Mouse (Mus musculus): ENCODE results near the gene Gm37596. TPM values are rescaled to one million over a fixed set of nuclear protein-coding genes. Genes with fewer than 3 reads are reported as not detected.
"Not testable (repeated sequence)": the region's sequence is repeated elsewhere in the genome, so short reads cannot be mapped to it uniquely, and the experiment has no call there.

Gene Gm37596
- not detected in 2 replicates for polyA plus RNA-seq (2016; fragmentation: Nextera tagmentation; extraction: Ambion mirVana)

DNA sequence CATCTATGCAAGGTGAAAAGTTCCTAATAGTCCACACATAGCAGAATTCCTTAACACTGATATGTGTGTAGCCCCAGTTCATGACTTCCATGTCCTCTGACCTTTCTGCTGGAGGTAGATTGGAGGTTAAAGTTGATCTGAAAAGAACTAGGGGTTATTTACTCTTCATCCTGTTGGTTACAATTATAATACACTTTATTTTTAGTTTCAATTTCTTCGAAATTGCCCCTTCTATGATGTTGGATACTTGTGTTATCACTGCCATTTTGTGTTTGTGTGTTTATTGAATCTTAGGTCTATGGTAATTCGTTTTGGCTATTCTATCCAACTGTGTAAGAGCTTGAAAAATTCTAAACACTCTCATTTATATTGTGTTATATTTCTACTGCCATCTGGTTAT, at the start of gene Gm37596:
TSS of gene Gm37596 (minus strand) at position 101 of the 400 bp plus-strand sequence.
- ATAC-seq (ENCODE audit: insufficient number of reproducible peaks, insufficient read depth, low FRiP score, low TSS enrichment, low read depth); H3K4me1 ChIP-seq (replicated peaks); H3K9ac ChIP-seq (replicated peaks); H3K27ac ChIP-seq; H3K4me3 ChIP-seq (replicated peaks); H3K4me2 ChIP-seq; H3K27me3 ChIP-seq; H3K9me3 ChIP-seq; H3K36me3 ChIP-seq: not testable (repeated sequence)
- 77% methylated on average over 1 of the region's 2 CpGs for WGBS

DNA sequence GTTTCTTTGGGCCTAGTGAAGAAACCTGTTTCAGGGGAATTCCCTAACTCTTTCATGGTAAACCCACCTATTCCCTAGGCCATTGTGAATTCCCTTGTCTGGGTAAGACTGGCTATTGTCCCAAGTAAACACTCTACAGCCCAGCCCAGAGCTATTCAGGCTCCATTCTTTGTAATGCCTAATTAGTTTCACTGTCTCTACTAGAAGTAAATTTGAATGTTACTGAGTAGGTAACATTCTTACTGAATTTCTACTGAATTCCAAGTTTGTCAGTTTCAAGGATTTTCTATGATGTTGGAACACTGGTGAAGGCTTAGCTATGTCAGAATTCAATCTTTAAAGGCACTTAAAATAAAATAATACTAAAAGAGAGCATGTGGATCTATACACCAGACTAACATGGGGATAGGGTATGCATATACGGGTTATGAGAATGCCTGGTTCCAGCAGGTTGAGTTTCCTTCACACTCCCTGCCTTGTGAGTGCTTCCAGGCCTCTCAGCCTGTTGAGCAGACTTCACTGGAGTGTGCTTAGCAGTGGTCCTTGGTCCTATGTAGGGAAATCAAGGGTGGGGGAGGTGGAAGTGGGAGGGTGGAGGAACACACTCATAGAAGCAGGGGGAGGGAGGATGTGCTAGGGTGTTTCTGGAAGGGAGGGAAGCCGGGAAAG, 16.2 kb upstream of the Gm37596 start:
- not testable (repeated sequence) for H3K4me1 ChIP-seq (replicated peaks); H3K9me3 ChIP-seq; H3K27ac ChIP-seq; ATAC-seq (ENCODE audit: insufficient number of reproducible peaks, insufficient read depth, low FRiP score, low TSS enrichment, low read depth); H3K36me3 ChIP-seq; H3K9ac ChIP-seq (replicated peaks); H3K4me2 ChIP-seq; H3K27me3 ChIP-seq; H3K4me3 ChIP-seq (replicated peaks)
- 85% methylated on average over 2 of the region's 2 CpGs for WGBS

DNA sequence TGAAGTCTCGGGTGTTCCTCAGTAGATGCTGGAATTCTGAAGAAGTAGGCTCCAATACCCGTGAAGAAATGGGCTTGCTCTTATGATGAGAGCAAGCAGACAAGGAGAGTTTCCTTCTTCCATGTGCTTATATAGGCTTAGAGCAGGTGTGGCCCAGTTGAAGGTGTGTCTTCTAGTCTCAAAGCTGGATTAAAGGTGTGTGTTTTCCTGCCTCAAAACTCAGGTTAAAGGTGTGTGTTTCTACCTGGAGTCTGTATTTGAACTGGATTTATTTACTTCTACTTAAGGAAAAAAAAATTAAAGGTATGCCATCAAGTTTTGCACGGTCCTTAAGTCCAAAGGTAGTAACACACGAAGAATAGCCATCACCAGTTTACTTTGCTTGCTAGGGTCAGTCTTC, 16.7 kb downstream of the Gm37596 start, which contains the start of gene Tdpoz1:
TSS of gene Tdpoz1 (minus strand) at position 101 of the 400 bp plus-strand sequence.
- ATAC-seq (ENCODE audit: insufficient number of reproducible peaks, insufficient read depth, low FRiP score, low TSS enrichment, low read depth); H3K4me2 ChIP-seq; H3K9me3 ChIP-seq; H3K36me3 ChIP-seq; H3K9ac ChIP-seq (replicated peaks); H3K27me3 ChIP-seq; H3K4me1 ChIP-seq (replicated peaks); H3K27ac ChIP-seq; H3K4me3 ChIP-seq (replicated peaks): not testable (repeated sequence)
- 93% methylated on average over 3 of the region's 4 CpGs for WGBS

DNA sequence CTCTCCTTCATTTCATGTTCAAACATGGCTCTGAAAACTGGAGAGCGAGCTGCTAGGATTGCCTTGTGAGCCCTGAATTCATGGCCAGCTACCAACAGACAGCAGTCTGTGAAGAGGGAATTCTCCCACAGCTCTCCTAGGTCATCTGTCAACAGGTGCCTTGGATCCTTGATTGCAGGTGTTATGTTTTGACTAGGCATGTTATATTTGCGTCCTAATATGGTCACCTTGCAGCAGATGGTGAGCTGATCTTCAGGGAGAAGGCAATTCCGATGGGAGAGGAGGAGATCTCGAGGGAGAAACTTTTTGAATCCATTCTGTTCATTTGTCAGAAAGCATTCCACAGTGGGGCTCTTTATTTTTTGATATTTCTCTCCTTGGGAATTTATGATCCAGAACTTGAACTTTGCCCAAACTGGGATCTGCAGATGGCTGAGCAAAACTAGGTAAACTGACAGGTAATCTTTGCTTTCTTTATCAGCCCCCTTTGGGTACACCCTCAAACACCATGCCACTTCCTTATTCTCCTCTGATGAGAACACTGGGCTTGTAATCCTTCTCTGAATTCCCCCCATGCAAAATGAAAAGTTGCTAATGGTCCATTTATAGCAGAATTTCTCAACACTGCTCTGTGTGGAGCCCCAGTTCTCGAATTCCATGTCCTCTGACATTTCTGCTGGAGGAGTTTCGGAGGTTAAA, 21.9 kb downstream of the Gm37596 start:
- not testable (repeated sequence) for H3K4me1 ChIP-seq (replicated peaks); H3K36me3 ChIP-seq; H3K27me3 ChIP-seq; H3K4me3 ChIP-seq (replicated peaks); H3K9me3 ChIP-seq; ATAC-seq (ENCODE audit: insufficient number of reproducible peaks, insufficient read depth, low FRiP score, low TSS enrichment, low read depth); H3K9ac ChIP-seq (replicated peaks); H3K4me2 ChIP-seq; H3K27ac ChIP-seq
- 83% methylated on average over 5 of the region's 6 CpGs for WGBS

DNA sequence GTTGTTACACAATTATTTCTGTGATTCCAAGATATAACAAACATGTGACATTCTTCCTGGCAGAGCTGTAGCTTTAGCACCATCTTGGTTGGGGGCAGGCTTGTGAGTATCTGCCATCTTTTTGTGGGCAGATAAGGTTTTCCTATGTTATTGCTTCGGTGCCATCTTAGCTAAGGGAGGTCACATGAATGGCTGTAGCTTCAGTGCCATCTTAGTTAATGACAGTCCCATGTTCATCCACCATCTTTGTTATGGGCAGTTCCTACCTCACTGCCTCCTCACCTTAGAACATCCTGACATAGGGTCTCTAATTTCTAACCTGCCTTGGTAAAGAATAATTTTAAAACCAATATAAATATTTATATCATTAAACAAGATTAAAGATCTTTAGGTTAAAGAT, 38.6 kb downstream of the Gm37596 start:
- whole genome bisulfite sequencing: 90% methylated on average over 1 of the region's 1 CpGs
- Histone ChIP-seq H3K4me2 (no peak overlapping the region), H3K27ac (no peak overlapping the region), H3K4me3 (replicated peaks) (no peak overlapping the region), H3K36me3 (no peaks in the 10 kb centered on the region), H3K9ac (replicated peaks) (no peak overlapping the region), H3K27me3 (no peaks in the 10 kb centered on the region), H3K9me3 (no peaks in the 10 kb centered on the region), H3K4me1 (replicated peaks) (no peaks in the 10 kb centered on the region)
- ATAC-seq (ENCODE audit: insufficient number of reproducible peaks, insufficient read depth, low FRiP score, low TSS enrichment, low read depth): no peak

DNA sequence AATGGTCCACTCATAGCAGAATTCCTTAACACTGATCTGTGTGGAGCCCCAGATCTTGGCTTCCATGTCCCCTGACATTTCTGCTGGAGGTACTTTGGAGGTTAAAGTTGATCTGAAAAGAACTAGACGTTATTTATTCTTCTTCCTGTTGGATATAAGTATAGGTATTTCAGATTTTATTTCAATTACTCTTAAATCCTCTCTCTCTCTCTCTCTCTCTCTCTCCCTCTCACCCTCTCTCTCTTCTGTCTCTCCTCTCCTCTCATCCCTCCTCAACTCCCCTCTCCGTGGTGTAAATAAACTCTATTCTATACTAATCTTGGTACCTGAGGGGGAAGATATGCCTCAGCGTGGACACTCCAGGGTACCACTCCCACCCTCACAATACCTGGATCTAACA, 40.3 kb downstream of the Gm37596 start, which contains the start of gene Tdpoz2:
TSS of gene Tdpoz2 (minus strand) at position 101 of the 400 bp plus-strand sequence.
- Histone ChIP-seq H3K4me2 (no peak within 1 kb of the TSS), H3K27ac (no peak within 1 kb of the TSS), H3K27me3 (no peaks in the 10 kb centered on the region), H3K4me3 (replicated peaks) (no peak within 1 kb of the TSS), H3K9ac (replicated peaks) (no peak within 1 kb of the TSS), H3K9me3 (no peaks in the 10 kb centered on the region), H3K36me3 (no peaks in the 10 kb centered on the region), H3K4me1 (replicated peaks) (no peaks in the 10 kb centered on the region)
- no peak for ATAC-seq (ENCODE audit: insufficient number of reproducible peaks, insufficient read depth, low FRiP score, low TSS enrichment, low read depth)
- WGBS: 83% methylated on average over 3 of the region's 3 CpGs

Other genes starting within 250 kb of the Gm37596 start
- gene Tchhl1, start 224.3 kb downstream of the Gm37596 start, polyA plus RNA-seq (2016; fragmentation: Nextera tagmentation; extraction: Ambion mirVana): not detected in 2 replicates
- gene S100a11, start 172.6 kb downstream of the Gm37596 start, polyA plus RNA-seq (2016; fragmentation: Nextera tagmentation; extraction: Ambion mirVana): 600 and 664 TPM in 2 replicates
- gene S100a10, start 138.0 kb downstream of the Gm37596 start, polyA plus RNA-seq (2016; fragmentation: Nextera tagmentation; extraction: Ambion mirVana): 157 and 183 TPM in 2 replicates
- not detected in 2 replicates for gene Tdpoz2, start 40.4 kb downstream of the Gm37596 start, polyA plus RNA-seq (2016; fragmentation: Nextera tagmentation; extraction: Ambion mirVana)
- gene Tdpoz1, start 16.8 kb downstream of the Gm37596 start, polyA plus RNA-seq (2016; fragmentation: Nextera tagmentation; extraction: Ambion mirVana): not detected in 2 replicates
- not detected in 2 replicates for gene Gm5773, start 79.9 kb upstream of the Gm37596 start, polyA plus RNA-seq (2016; fragmentation: Nextera tagmentation; extraction: Ambion mirVana)
- not detected in 2 replicates for gene Tdpoz4, start 103.3 kb upstream of the Gm37596 start, polyA plus RNA-seq (2016; fragmentation: Nextera tagmentation; extraction: Ambion mirVana)
- gene Tdpoz3, start 132.9 kb upstream of the Gm37596 start, polyA plus RNA-seq (2016; fragmentation: Nextera tagmentation; extraction: Ambion mirVana): not detected in 2 replicates

Data from limb, embryonic 12.5 days (tissue).